Mouse (Mus musculus) subcutaneous adipose tissue, adult 2 months (tissue): ENCODE measurements around the gene Edem1. TPM values are rescaled to one million over a fixed set of nuclear protein-coding genes. Genes with fewer than 3 reads are reported as not detected.

Experiments used
- polyA plus RNA-seq: library from polyadenylated mRNA; depleted of rRNA; stranded (reverse); fragments of >200 nt; gene quantifications from 2 replicates; pipeline ENCODE4 v1.2.3, GENCODE M21; 2012; ENCODE audit warnings: low replicate concordance; rRNA removed

Gene Edem1
- polyA plus RNA-seq: 28.1 and 34.4 TPM in 2 replicates

GRCm38 (mm10) chr6:108828234-108828868 lies at the start of gene Edem1:
Gene Edem1 (plus strand): TSS chr6:108828641.

GRCm38 (mm10) chr6:108782526-108783183 lies 45.8 kb upstream of the Edem1 start, which contains the start of gene Arl8b:
Gene Arl8b (plus strand): TSS chr6:108783099.

Other genes starting within 250 kb of the Edem1 start
- gene Bhlhe40, start 168.0 kb upstream of the Edem1 start, polyA plus RNA-seq: 11.8 and 28.0 TPM in 2 replicates
- gene Arl8b, start 45.5 kb upstream of the Edem1 start, polyA plus RNA-seq: 24.8 and 26.9 TPM in 2 replicates